Mouse (Mus musculus) G1E (cell line): ENCODE data around the gene Tfap4. TPM values are rescaled to one million over a fixed set of nuclear protein-coding genes. Genes with fewer than 3 reads are reported as not detected.
"Not testable (repeated sequence)": the region's sequence is repeated elsewhere in the genome, so short reads cannot be mapped to it uniquely, and the experiment has no call there.

Experiments
- ATAC-seq: 2 replicates; pipeline ENCODE4 v1.8.0; 2016; ENCODE audit warnings: mild to moderate bottlenecking; ENCODE audit not compliant: insufficient number of reproducible peaks, poor library complexity, low FRiP score, severe bottlenecking; ENCODE audit errors: extremely low read depth
- DNase-seq: peaks from one replicate; pipeline ENCODE4 v3.0.0; 2012; ENCODE audit warnings: low spot score
- H3K27me3 ChIP-seq: 2 replicates; pipeline ENCODE4 v1.6.1; 2012; ENCODE audit warnings: mild to moderate bottlenecking, low read length, inconsistent platforms; ENCODE audit not compliant: insufficient read depth
- H3K36me3 ChIP-seq: replicated peaks from 2 replicates; pipeline ENCODE3; 2012; ENCODE audit warnings: mild to moderate bottlenecking, inconsistent platforms
- H3K4me1 ChIP-seq: 2 replicates; pipeline ENCODE4 v1.6.1; 2012; ENCODE audit warnings: low read depth, low read length, inconsistent platforms, mixed read lengths; ENCODE audit not compliant: insufficient read depth
- H3K4me3 ChIP-seq: 2 replicates; pipeline ENCODE4 v1.5.1; 2012; ENCODE audit warnings: low read depth, mild to moderate bottlenecking, inconsistent platforms, low read length, moderate library complexity, mixed read lengths
- H3K9me3 ChIP-seq: replicated peaks from 2 replicates; pipeline ENCODE4 v1.6.1; 2012; ENCODE audit warnings: inconsistent platforms
- CTCF ChIP-seq: IDR thresholded peaks from 2 replicates; pipeline ENCODE4 v1.5.1; 2012; ENCODE audit warnings: low read depth, low read length, inconsistent platforms, mixed read lengths
- GATA1 ChIP-seq: IDR thresholded peaks from 2 replicates; pipeline ENCODE4 v1.6.1; 2012; ENCODE audit warnings: borderline replicate concordance, low read length, inconsistent platforms, mixed read lengths
- GATA2 ChIP-seq: IDR thresholded peaks from 2 replicates; pipeline ENCODE4 v1.6.1; 2012; ENCODE audit warnings: low read depth, low read length, inconsistent platforms, borderline replicate concordance
- POLR2AphosphoS5 ChIP-seq: IDR thresholded peaks from 2 replicates; pipeline ENCODE4 v1.6.1; 2012; ENCODE audit warnings: low read depth, low read length, inconsistent platforms; ENCODE audit not compliant: insufficient replicate concordance
- TAL1 ChIP-seq: conservative IDR thresholded peaks from 2 replicates; pipeline ENCODE4 v1.6.1; 2012; ENCODE audit warnings: low read depth, low read length, inconsistent platforms, mixed read lengths
- polyA plus RNA-seq: library from polyadenylated mRNA; stranded (reverse); fragments of >175 nt; gene quantifications from 2 replicates; pipeline ENCODE4 v1.2.3, GENCODE M21; 2012
- total RNA-seq, 2 experiments: library from RNA; stranded (forward) in 1 of 2; stranded (reverse) in 1 of 2; fragments of 200-1000 nt in 1 of 2; fragments of >200 nt in 1 of 2; fragmentation: Nextera tagmentation in 1 of 2; gene quantifications; 2 replicates each; pipeline ENCODE4 v1.2.3; 2014 to 2017

The Tfap4 gene
- total and polyA plus RNA-seq, 3 experiments = 26.0 to 81.1 (median 46.3) TPM

DNA sequence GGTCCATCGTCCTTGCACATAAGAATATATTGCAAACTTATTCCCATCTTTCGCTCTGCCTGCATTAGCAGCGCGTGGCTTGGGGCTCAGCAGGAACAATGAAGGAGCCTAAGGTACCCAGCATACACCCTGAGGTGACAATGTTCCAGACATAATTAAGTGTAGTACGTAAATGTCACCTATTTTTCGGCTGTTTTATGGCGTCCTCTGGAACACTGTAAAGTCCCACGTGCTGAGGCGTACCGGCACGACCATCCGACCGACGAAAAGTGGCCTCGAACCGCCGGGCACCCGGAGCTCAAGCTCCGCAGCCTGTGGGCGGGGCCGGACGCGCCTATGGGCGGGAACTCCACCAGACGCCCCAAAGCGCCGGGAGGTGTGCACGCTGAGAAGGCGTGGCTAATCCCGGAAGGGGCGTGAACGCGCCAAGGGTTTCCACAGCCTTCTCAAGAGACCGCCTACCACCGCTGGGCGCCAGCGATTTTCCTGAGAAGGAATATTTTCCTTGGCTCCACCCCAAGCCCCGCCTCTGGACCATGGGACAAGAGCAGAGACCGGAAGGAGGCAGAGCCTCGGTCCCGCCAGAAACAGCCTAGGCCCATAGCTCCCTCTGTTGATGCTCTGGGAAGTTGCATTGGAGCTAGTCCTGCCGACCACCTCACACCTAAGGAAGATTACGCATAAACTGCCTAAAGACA is 18.0 kb downstream of the Tfap4 start, which contains the start of gene Srl:
Srl (minus strand) TSS at position 316 of the 698 bp plus-strand sequence.
- H3K9me3 ChIP-seq = no peaks in the 10 kb centered on the region
- ATAC-seq = peak; percentile 96
- H3K4me1 ChIP-seq = peaks cover 47% of the 10 kb centered on the region
- peaks cover 39% of the 10 kb centered on the region for H3K36me3 ChIP-seq
- peak; percentile 88 for DNase-seq
- peak within 1 kb of the TSS; percentile 70 for H3K4me3 ChIP-seq
- H3K27me3 ChIP-seq = no peaks in the 10 kb centered on the region
- TF ChIP-seq GATA2 = no peak
- no peak for TF ChIP-seq POLR2AphosphoS5
- TF ChIP-seq TAL1 = no peak
- TF ChIP-seq GATA1 = no peak
- TF ChIP-seq CTCF = peak; percentile 49; the same call in 1 of the 2 replicates

GRCm38 (mm10) chr16:4541033-4541432 is 18.6 kb downstream of the Tfap4 start:
- Histone ChIP-seq H3K36me3 (peaks cover 33% of the 10 kb centered on the region), H3K4me3 (peak overlapping the region; percentile 70; the same call in 1 of the 2 replicates), H3K4me1 (peaks cover 47% of the 10 kb centered on the region), H3K9me3 (no peaks in the 10 kb centered on the region), H3K27me3 (no peaks in the 10 kb centered on the region)
- TF ChIP-seq POLR2AphosphoS5 (no peak), GATA2 (no peak), GATA1 (no peak), CTCF (no peak), TAL1 (no peak)
- no peak for ATAC-seq
- no peak for DNase-seq

GRCm38 (mm10) chr16:4540064-4540775 is 19.4 kb downstream of the Tfap4 start:
- no peaks in the 10 kb centered on the region for H3K27me3 ChIP-seq
- no peak for TF ChIP-seq CTCF
- no peak for TF ChIP-seq GATA2
- no peak for TF ChIP-seq POLR2AphosphoS5
- TF ChIP-seq TAL1 = no peak
- no peak for TF ChIP-seq GATA1
- ATAC-seq (no peak), DNase-seq (no peak)
- H3K36me3 ChIP-seq = peaks cover 25% of the 10 kb centered on the region
- peaks cover 43% of the 10 kb centered on the region for H3K4me1 ChIP-seq
- H3K9me3 ChIP-seq = no peaks in the 10 kb centered on the region
- H3K4me3 ChIP-seq = no peak overlapping the region

DNA sequence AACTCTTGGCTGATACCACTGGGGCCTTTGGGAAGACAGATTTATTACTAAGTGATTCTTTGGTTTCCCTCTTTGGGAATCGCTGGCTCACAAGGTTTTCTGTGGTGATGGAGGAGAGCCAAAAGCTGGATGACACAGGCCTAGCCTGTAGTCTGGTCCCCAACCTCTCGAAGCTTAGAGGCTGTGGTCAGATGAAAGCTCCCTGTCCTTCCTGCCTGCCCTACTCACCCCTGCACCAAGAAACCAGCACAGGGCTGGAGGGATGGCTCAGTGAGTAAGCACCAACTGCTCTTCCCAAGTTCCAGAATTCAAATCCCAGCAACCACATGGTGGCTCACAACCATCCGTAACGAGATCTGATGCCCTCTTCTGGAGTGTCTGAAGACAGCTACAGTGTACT is 20.1 kb downstream of the Tfap4 start:
- TF ChIP-seq GATA2 (no peak), CTCF (no peak), TAL1 (no peak), GATA1 (no peak), POLR2AphosphoS5 (no peak)
- ATAC-seq (no peak), DNase-seq (no peak)
- H3K4me1 ChIP-seq = peaks cover 40% of the 10 kb centered on the region
- H3K9me3 ChIP-seq = no peaks in the 10 kb centered on the region
- H3K27me3 ChIP-seq = no peaks in the 10 kb centered on the region
- H3K36me3 ChIP-seq = peaks cover 20% of the 10 kb centered on the region
- no peak overlapping the region for H3K4me3 ChIP-seq

GRCm38 (mm10) chr16:4537616-4538358 is 21.9 kb downstream of the Tfap4 start:
- Histone ChIP-seq H3K36me3 (peaks cover 5% of the 10 kb centered on the region), H3K4me3 (no peak overlapping the region), H3K27me3 (no peaks in the 10 kb centered on the region), H3K9me3 (no peaks in the 10 kb centered on the region), H3K4me1 (peaks cover 27% of the 10 kb centered on the region)
- DNase-seq (no peak), ATAC-seq (no peak)
- no peak for TF ChIP-seq GATA2
- TF ChIP-seq GATA1 = no peak
- no peak for TF ChIP-seq CTCF
- TF ChIP-seq TAL1 = no peak
- no peak for TF ChIP-seq POLR2AphosphoS5

DNA sequence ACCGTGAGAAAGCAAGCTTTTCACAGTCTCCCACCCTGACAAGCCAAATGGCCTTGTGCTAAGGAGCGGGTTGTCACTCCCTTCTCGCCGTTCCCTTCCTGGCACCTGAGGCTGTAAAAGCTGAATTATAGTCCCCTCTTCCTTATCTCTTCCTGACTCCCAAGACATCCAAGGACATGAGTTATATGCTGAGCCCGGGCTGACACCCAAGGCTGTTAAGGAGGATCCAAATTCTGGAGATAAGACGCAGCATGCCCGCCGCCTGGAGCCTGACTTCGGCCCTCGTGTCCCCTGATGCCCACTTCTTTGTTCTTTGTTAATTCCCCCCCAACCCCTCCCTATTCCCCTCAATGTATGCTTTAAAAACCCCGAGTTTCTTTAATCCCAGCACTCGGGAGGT is 32.3 kb downstream of the Tfap4 start:
- H3K9me3 ChIP-seq, H3K4me3 ChIP-seq, DNase-seq, ATAC-seq, H3K4me1 ChIP-seq, H3K36me3 ChIP-seq, H3K27me3 ChIP-seq: not testable (repeated sequence)
